Mouse (Mus musculus): ENCODE measurements around the gene Cox10.

Gene Cox10

GRCm38 (mm10) chr11:63951831-63952631, 127.2 kb downstream of the Cox10 start:
- DNase-seq = peak; percentile 69

GRCm38 (mm10) chr11:63948371-63948770, 130.9 kb downstream of the Cox10 start:
- no peak for DNase-seq

- no peak for DNase-seq
These were observed 132.2 kb downstream of the Cox10 start for GRCm38 (mm10) chr11:63947024-63947423.

GRCm38 (mm10) chr11:63943947-63944346, 135.3 kb downstream of the Cox10 start:
- no peak for DNase-seq

- no peak for DNase-seq
These were observed 135.9 kb downstream of the Cox10 start for GRCm38 (mm10) chr11:63943268-63943890.

- DNase-seq = no peak
These were observed 137.1 kb downstream of the Cox10 start for GRCm38 (mm10) chr11:63942177-63942576.

GRCm38 (mm10) chr11:63936641-63937040, 142.6 kb downstream of the Cox10 start:
- DNase-seq = no peak

GRCm38 (mm10) chr11:63926901-63927300, 152.4 kb downstream of the Cox10 start:
- DNase-seq = no peak

- peak; percentile 88 for DNase-seq
These were observed 154.1 kb downstream of the Cox10 start for GRCm38 (mm10) chr11:63925161-63925582.

- no peak for DNase-seq
These were observed 154.9 kb downstream of the Cox10 start for GRCm38 (mm10) chr11:63924286-63924930.

GRCm38 (mm10) chr11:63923386-63923785, 155.9 kb downstream of the Cox10 start:
- DNase-seq = peak; percentile 10

- peak; percentile 93 for DNase-seq
These were observed 157.1 kb downstream of the Cox10 start, which contains the start of gene Hs3st3b1 for GRCm38 (mm10) chr11:63922091-63922621. Gene Hs3st3b1 (minus strand): TSS chr11:63922290.

GRCm38 (mm10) chr11:63921044-63921951, 158.0 kb downstream of the Cox10 start:
- peak; percentile 22 for DNase-seq

- peak; percentile 84 for DNase-seq
These were observed 158.7 kb downstream of the Cox10 start for GRCm38 (mm10) chr11:63920531-63920930.

- no peak for DNase-seq
These were observed 159.8 kb downstream of the Cox10 start for GRCm38 (mm10) chr11:63919211-63920098.

GRCm38 (mm10) chr11:63918321-63919105, 160.8 kb downstream of the Cox10 start:
- DNase-seq = no peak

GRCm38 (mm10) chr11:63917561-63917960, 161.7 kb downstream of the Cox10 start:
- no peak for DNase-seq

GRCm38 (mm10) chr11:63914388-63914787, 164.9 kb downstream of the Cox10 start:
- DNase-seq = peak; percentile 77

- no peak for DNase-seq
These were observed 165.3 kb downstream of the Cox10 start for GRCm38 (mm10) chr11:63913936-63914335.

All from lung, postnatal 14 days (tissue).